Mouse (Mus musculus): ENCODE measurements at regions not wholly inside any gene's neighbourhood (a gene's known extent, or its start where the extent isn't known, plus 50 kb on each side); places are given as distances from the start of the nearest gene placed in this dataset.

DNA sequence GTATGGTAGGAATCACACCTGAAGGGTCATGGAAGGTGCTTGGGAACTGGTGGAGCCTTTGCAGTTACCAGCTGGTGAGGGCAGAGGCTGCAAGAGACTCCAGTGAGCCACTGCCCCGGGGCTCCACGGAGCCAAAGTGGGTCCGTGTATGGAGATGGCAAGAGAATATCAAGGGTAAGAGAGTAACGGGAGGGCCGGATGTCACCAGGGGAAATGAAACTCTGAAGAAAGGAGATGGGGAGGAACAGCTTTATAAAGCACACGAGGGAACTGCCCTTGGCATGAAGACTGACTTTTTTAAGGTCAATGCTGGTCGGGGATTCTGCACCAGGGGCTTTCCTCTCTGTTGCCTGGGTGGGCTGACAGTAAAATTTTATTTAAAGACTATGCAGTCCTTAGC, 53.9 kb upstream of the Elk3 start:
- Histone ChIP-seq H3K9ac (ENCODE audit: control insufficient read depth, low read depth, low read length, poor library complexity, severe bottlenecking) (no peak overlapping the region), H3K9me3 (replicated peaks; ENCODE audit: insufficient read depth, low read length) (no peaks in the 10 kb centered on the region), H3K4me1 (ENCODE audit: control insufficient read depth in 1 of 2, insufficient read depth in 2 of 2, low read length in 2 of 2) (no peaks in the 10 kb centered on the region), H3K27me3 (ENCODE audit: control insufficient read depth in 1 of 2, insufficient read depth in 2 of 2, low read length in 2 of 2) (peaks cover 0 to 3% of the 10 kb centered on the region in 2 experiments; a peak in 1 of 4 replicates), H3K79me2 (ENCODE audit: control insufficient read depth, insufficient read depth, low read length, poor library complexity) (no peaks in the 10 kb centered on the region), H3K27ac (ENCODE audit: control insufficient read depth, low read depth, low read length) (no peak overlapping the region), H3K36me3 (ENCODE audit: control insufficient read depth in 1 of 2, insufficient read depth in 2 of 2, low read length in 2 of 2) (no peaks in the 10 kb centered on the region), H3K4me3 (ENCODE audit: control insufficient read depth in 1 of 2, insufficient read depth in 1 of 2, low read depth in 2 of 2, low read length in 2 of 2) (no peak overlapping the region)
- DNase-seq (ENCODE audit: low read depth, low spot score) = no peak
- TF ChIP-seq ELF1 (IDR thresholded peaks at IDR 0.05; ENCODE audit: low read depth, low read length) (no peak), MEF2A (IDR thresholded peaks at IDR 0.05; ENCODE audit: extremely low read depth, insufficient replicate concordance, low read depth, low read length, poor library complexity, severe bottlenecking) (no peak), POLR2A (IDR thresholded peaks at IDR 0.05; ENCODE audit: control insufficient read depth in 1 of 2, insufficient read depth in 1 of 2, low read depth in 1 of 2, low read length in 2 of 2, poor library complexity in 1 of 2) (no peak), EP300 (IDR thresholded peaks at IDR 0.05; ENCODE audit: low read depth in 1 of 2, low read length in 2 of 2) (no peak), HCFC1 (IDR thresholded peaks at IDR 0.05; ENCODE audit: low read depth, low read length) (no peak), ZNF384 (IDR thresholded peaks at IDR 0.05; ENCODE audit: low read depth, low read length) (no peak), ZC3H11A (IDR thresholded peaks at IDR 0.05; ENCODE audit: low read depth, low read length) (no peak), GABPA (IDR thresholded peaks at IDR 0.05; ENCODE audit: low read depth, low read length) (no peak), NRF1 (IDR thresholded peaks at IDR 0.05; ENCODE audit: insufficient read depth, low read depth, low read length, poor library complexity, severe bottlenecking) (no peak), E2F4 (IDR thresholded peaks at IDR 0.05; ENCODE audit: borderline replicate concordance, low read depth, low read length) (no peak), ETS1 (IDR thresholded peaks at IDR 0.05; ENCODE audit: low read depth, low read length) (no peak), MAX (IDR thresholded peaks at IDR 0.05; ENCODE audit: low read length) (no peak), SMC3 (IDR thresholded peaks at IDR 0.05; ENCODE audit: low read depth, low read length) (no peak), POLR2AphosphoS5 (IDR thresholded peaks at IDR 0.05; ENCODE audit: borderline replicate concordance, low read depth, low read length) (no peak), TAL1 (IDR thresholded peaks at IDR 0.05; ENCODE audit: low read length) (no peak), USF1 (IDR thresholded peaks at IDR 0.05; ENCODE audit: low read depth, low read length) (no peak), CHD2 (IDR thresholded peaks at IDR 0.05; ENCODE audit: low read length) (no peak), MYB (IDR thresholded peaks at IDR 0.05; ENCODE audit: low read depth, low read length) (no peak), UBTF (IDR thresholded peaks at IDR 0.05; ENCODE audit: borderline replicate concordance, insufficient read depth, low read depth, low read length) (no peak), RAD21 (IDR thresholded peaks at IDR 0.05; ENCODE audit: low read depth, low read length) (no peak)

DNA sequence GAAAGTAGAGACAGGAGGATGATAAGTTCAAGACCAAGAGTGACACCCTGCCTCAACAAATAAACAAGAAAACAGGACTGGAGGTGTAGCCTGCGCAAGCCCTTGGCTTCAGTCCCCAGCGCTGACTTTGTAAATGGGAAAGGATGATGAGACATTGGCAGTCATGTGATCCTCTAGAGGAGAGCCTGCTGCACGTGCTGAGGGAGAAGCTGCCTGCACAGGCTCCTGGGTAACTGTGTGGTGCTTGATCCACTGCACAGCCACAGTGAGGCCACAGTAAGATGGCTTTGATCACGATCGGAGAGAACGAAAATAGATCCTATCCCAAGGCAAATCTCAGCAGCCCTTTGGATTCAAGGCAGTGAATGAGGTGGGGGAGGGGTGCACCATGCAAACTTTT, 54.4 kb upstream of the Elk3 start:
- Histone ChIP-seq H3K36me3 (ENCODE audit: control insufficient read depth in 1 of 2, insufficient read depth in 2 of 2, low read length in 2 of 2) (no peaks in the 10 kb centered on the region), H3K79me2 (ENCODE audit: control insufficient read depth, insufficient read depth, low read length, poor library complexity) (no peaks in the 10 kb centered on the region), H3K4me1 (ENCODE audit: control insufficient read depth in 1 of 2, insufficient read depth in 2 of 2, low read length in 2 of 2) (no peaks in the 10 kb centered on the region), H3K9ac (ENCODE audit: control insufficient read depth, low read depth, low read length, poor library complexity, severe bottlenecking) (no peak overlapping the region), H3K27me3 (ENCODE audit: control insufficient read depth in 1 of 2, insufficient read depth in 2 of 2, low read length in 2 of 2) (peaks cover 0 to 3% of the 10 kb centered on the region in 2 experiments; a peak in 1 of 4 replicates), H3K4me3 (ENCODE audit: control insufficient read depth in 1 of 2, insufficient read depth in 1 of 2, low read depth in 2 of 2, low read length in 2 of 2) (no peak overlapping the region), H3K9me3 (replicated peaks; ENCODE audit: insufficient read depth, low read length) (no peaks in the 10 kb centered on the region), H3K27ac (ENCODE audit: control insufficient read depth, low read depth, low read length) (no peak overlapping the region)
- TF ChIP-seq ZMIZ1 (IDR thresholded peaks at IDR 0.05; ENCODE audit: low read depth, low read length) (no peak), MEF2A (IDR thresholded peaks at IDR 0.05; ENCODE audit: extremely low read depth, insufficient replicate concordance, low read depth, low read length, poor library complexity, severe bottlenecking) (no peak), SMC3 (IDR thresholded peaks at IDR 0.05; ENCODE audit: low read depth, low read length) (no peak), TCF12 (IDR thresholded peaks at IDR 0.05; ENCODE audit: low read depth, low read length) (no peak), USF1 (IDR thresholded peaks at IDR 0.05; ENCODE audit: low read depth, low read length) (no peak), MXI1 (IDR thresholded peaks at IDR 0.05; ENCODE audit: low read depth, low read length) (no peak), USF2 (IDR thresholded peaks at IDR 0.05; ENCODE audit: borderline replicate concordance in 1 of 2, insufficient read depth in 1 of 2, low read depth in 1 of 2, low read length in 2 of 2) (no peak), NELFE (IDR thresholded peaks at IDR 0.05; ENCODE audit: low read depth, low read length) (no peak), E2F4 (IDR thresholded peaks at IDR 0.05; ENCODE audit: borderline replicate concordance, low read depth, low read length) (no peak), RCOR1 (IDR thresholded peaks at IDR 0.05; ENCODE audit: low read depth, low read length) (no peak), RAD21 (IDR thresholded peaks at IDR 0.05; ENCODE audit: low read depth, low read length) (no peak)
- no peak for DNase-seq (ENCODE audit: low read depth, low spot score)

All from MEL (cell line).